Mouse (Mus musculus) hematopoietic stem cell, adult 5-6 weeks (primary cell): ENCODE results near the gene Mill2. TPM values are rescaled to one million over a fixed set of nuclear protein-coding genes. Genes with fewer than 3 reads are reported as not detected.

Experiments
- ATAC-seq, 2 experiments: fragments of 125-278 bp in 1 of 2; replicated peaks in 1 of 2; 2 replicates each; pipeline ENCODE4 v1.8.0; 2016 to 2017; ENCODE audit warnings: inconsistent platforms in 2 of 2, mild to moderate bottlenecking in 2 of 2, moderate number of reproducible peaks in 2 of 2, low read depth in 1 of 2, moderate TSS enrichment in 1 of 2; ENCODE audit not compliant: low FRiP score in 2 of 2, poor library complexity in 2 of 2, severe bottlenecking in 2 of 2, insufficient read depth in 1 of 2, low TSS enrichment in 1 of 2
- total RNA-seq: library from RNA; stranded (forward); fragments of 172-1452, 232-1000 nt; gene quantifications from 2 replicates; pipeline ENCODE4 v1.2.3, GENCODE M21; 2017

Mill2 gene
- total RNA-seq, 1 experiment from 2014 or later, result 3.1 TPM

DNA sequence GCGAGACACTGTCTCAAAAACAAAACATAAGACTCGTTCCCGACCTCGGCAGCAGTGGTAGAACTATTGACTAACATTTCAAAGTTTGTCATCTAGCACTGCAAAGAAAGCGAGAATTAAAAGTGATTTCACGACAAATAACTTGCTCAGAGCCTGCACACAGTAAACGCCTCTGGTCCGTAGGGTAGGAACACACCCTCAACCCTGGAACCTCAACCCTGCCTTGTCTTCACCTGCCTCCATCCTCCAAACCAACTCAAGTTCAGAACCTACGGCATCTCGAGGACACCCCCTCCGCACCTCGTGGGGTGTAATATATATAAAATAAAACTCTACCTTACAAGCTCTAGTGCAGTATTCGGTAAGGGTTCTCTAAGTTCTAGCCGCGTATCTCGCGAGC, 70.0 kb downstream of the Mill2 start:
- ATAC-seq, result 0 out of 4 replicates have a peak, but pooled peaks of 1 of the 2 experiments have one; percentile 3

GRCm38 (mm10) chr7:18910241-18910831, 70.6 kb downstream of the Mill2 start, which contains the start of gene Ccdc61:
TSS of gene Ccdc61 (minus strand) at chr7:18910415.
- ATAC-seq, result peak; percentile 98

Other genes with a start within 250 kb of the Mill2 start
- gene Psg23, start 223.5 kb upstream of the Mill2 start, total RNA-seq, result not detected in 2 replicates
- not detected in 2 replicates for gene Psg21, start 183.2 kb upstream of the Mill2 start, total RNA-seq
- not detected in 2 replicates for gene Psg20, start 153.8 kb upstream of the Mill2 start, total RNA-seq
- not detected in 2 replicates for gene Psg22, start 121.9 kb upstream of the Mill2 start, total RNA-seq
- not detected in 2 replicates for gene Psg19, start 41.4 kb upstream of the Mill2 start, total RNA-seq
- not detected in 2 replicates for gene Psg17, start 18.4 kb upstream of the Mill2 start, total RNA-seq
- 14.1 and 39.9 TPM in 2 replicates for gene Pglyrp1, start 31.4 kb downstream of the Mill2 start, total RNA-seq
- 12.6 and 15.5 TPM in 2 replicates for gene Ccdc61, start 70.4 kb downstream of the Mill2 start, total RNA-seq
- gene Nova2, start 85.9 kb downstream of the Mill2 start, total RNA-seq, result 0.10 TPM in 1 of 2 replicates, not detected in the other
- gene Nanos2, start 147.4 kb downstream of the Mill2 start, total RNA-seq, result not detected in 2 replicates
- 0.10 and 0.69 TPM in 2 replicates for gene Mypop, start 151.3 kb downstream of the Mill2 start, total RNA-seq
- gene Irf2bp1, start 164.1 kb downstream of the Mill2 start, total RNA-seq, result 13.1 and 16.8 TPM in 2 replicates
- 2.7 and 3.3 TPM in 2 replicates for gene Foxa3, start 183.6 kb downstream of the Mill2 start, total RNA-seq
- gene Sympk, start 184.4 kb downstream of the Mill2 start, total RNA-seq, result 41.0 and 42.4 TPM in 2 replicates
- not detected in 2 replicates for gene Rsph6a, start 214.7 kb downstream of the Mill2 start, total RNA-seq
- gene Dmwd, start 236.3 kb downstream of the Mill2 start, total RNA-seq, result 13.5 TPM in 2 replicates
- gene Dmpk, start 243.9 kb downstream of the Mill2 start, total RNA-seq, result 3.6 TPM in 1 of 2 replicates, not detected in the other